In genomic region chr8:74851837-74852236, GRCm38 (mm10) we compare ENCODE assay signal across 11 mouse cellular contexts. TPM values are rescaled to one million over a fixed set of nuclear protein-coding genes. Genes with fewer than 3 reads are reported as not detected.
DNase-seq lines count a peak whose midpoint lies in the region; ATAC-seq lines count a peak whose summit lies in the region.
"Had no signal": no experiment of that assay in that cellular context is flagged by ENCODE, and none has a peak within 500 bp of the region (broad histone marks: within the 10 kb centered on the region; RNA-seq: fewer than 3 reads in every experiment).

No protein-coding gene starts in this region.

- H3K36me3 ChIP-seq in neural tube, embryonic 15.5 days = no peaks in the 10 kb centered on the region
- H3K36me3 ChIP-seq in stomach, embryonic 14.5 days (ENCODE audit: control insufficient read depth, insufficient read depth, low read length) = no peaks in the 10 kb centered on the region
- no peaks in the 10 kb centered on the region for H3K36me3 ChIP-seq in forebrain, embryonic 14.5 days (ENCODE audit: control insufficient read depth, insufficient read depth, low read length)
- H3K36me3 ChIP-seq: embryonic facial prominence, embryonic 12.5 days had no signal

- no peaks in the 10 kb centered on the region for H3K9me3 ChIP-seq in neural tube, embryonic 15.5 days (replicated peaks)
- H3K9me3 ChIP-seq in stomach, embryonic 14.5 days (ENCODE audit: control insufficient read depth, low read depth, low read length) = no peaks in the 10 kb centered on the region
- no peaks in the 10 kb centered on the region for H3K9me3 ChIP-seq in forebrain, embryonic 14.5 days (replicated peaks; ENCODE audit: control insufficient read depth, low read length)
- H3K9me3 ChIP-seq: embryonic facial prominence, embryonic 12.5 days had no signal

- peaks cover 5% of the 10 kb centered on the region for H3K4me1 ChIP-seq in neural tube, embryonic 15.5 days
- H3K4me1 ChIP-seq in stomach, embryonic 14.5 days (ENCODE audit: control insufficient read depth, insufficient read depth, low read length) = no peaks in the 10 kb centered on the region
- H3K4me1 ChIP-seq in forebrain, embryonic 14.5 days (ENCODE audit: control insufficient read depth, insufficient read depth, low read length) = no peaks in the 10 kb centered on the region
- H3K4me1 ChIP-seq: embryonic facial prominence, embryonic 12.5 days had no signal

- intact Hi-C loops in left cerebral cortex, postnatal 14 days (cut with DNase I) = loop anchor here (5.0 to 10.0 kb wide), 4 partner anchors 70 to 1500 kb away; partner anchors contain the start of gene Large1

- H3K4me2 ChIP-seq in neural tube, embryonic 15.5 days = no peak overlapping the region
- no peak overlapping the region for H3K4me2 ChIP-seq in stomach, embryonic 14.5 days (replicated peaks; ENCODE audit: low read depth, low read length)
- H3K4me2 ChIP-seq in forebrain, embryonic 14.5 days (ENCODE audit: low read length) = no peak overlapping the region
- H3K4me2 ChIP-seq: embryonic facial prominence, embryonic 12.5 days had no signal

- DNase-seq in heart, postnatal 4 days = peak; percentile 44
- DNase-seq in heart, adult 8-10 months (ENCODE audit: low spot score) = no peak
- peak; percentile 40 for DNase-seq in neural tube, embryonic 10.5 days (ENCODE audit: extremely low spot score, low spot score)
- peak; percentile 51 for DNase-seq in embryo, embryonic 9.5 days (ENCODE audit: extremely low spot score)
- no peak for DNase-seq in left cerebral cortex, postnatal 14 days (ENCODE audit: low spot score in 2 of 2)
- no peak for DNase-seq in forebrain, embryonic 14.5 days (ENCODE audit: low spot score)
- DNase-seq: gastrocnemius, postnatal 14 days had no signal

- H3K27me3 ChIP-seq in neural tube, embryonic 15.5 days (replicated peaks) = no peaks in the 10 kb centered on the region
- no peaks in the 10 kb centered on the region for H3K27me3 ChIP-seq in stomach, embryonic 14.5 days (ENCODE audit: control insufficient read depth, insufficient read depth, low read length)
- H3K27me3 ChIP-seq in forebrain, embryonic 14.5 days (replicated peaks; ENCODE audit: control insufficient read depth, insufficient read depth, low read length) = no peaks in the 10 kb centered on the region
- H3K27me3 ChIP-seq: embryonic facial prominence, embryonic 12.5 days had no signal

- H3K9ac ChIP-seq in neural tube, embryonic 15.5 days (replicated peaks) = no peak overlapping the region
- H3K9ac ChIP-seq in stomach, embryonic 14.5 days (replicated peaks; ENCODE audit: low read depth, low read length) = no peak overlapping the region
- no peak overlapping the region for H3K9ac ChIP-seq in forebrain, embryonic 14.5 days (ENCODE audit: low read length)
- H3K9ac ChIP-seq: embryonic facial prominence, embryonic 12.5 days had no signal

- ATAC-seq in neural tube, embryonic 15.5 days (ENCODE audit: low FRiP score) = no peak
- peak; percentile 42; the same call in 1 of the 2 replicates for ATAC-seq in stomach, embryonic 14.5 days (ENCODE audit: insufficient number of reproducible peaks, insufficient read depth, low FRiP score, low read depth)
- ATAC-seq in forebrain, embryonic 14.5 days = no peak
- ATAC-seq: lung, postnatal 0 days had no signal

- no peak overlapping the region for H3K27ac ChIP-seq in neural tube, embryonic 15.5 days (replicated peaks)
- no peak overlapping the region for H3K27ac ChIP-seq in stomach, embryonic 14.5 days (ENCODE audit: low read length)
- no peak overlapping the region for H3K27ac ChIP-seq in forebrain, embryonic 14.5 days (ENCODE audit: low read depth, low read length)
- H3K27ac ChIP-seq: embryonic facial prominence, embryonic 12.5 days had no signal

- H3K4me3 ChIP-seq in neural tube, embryonic 15.5 days (replicated peaks) = no peak overlapping the region
- H3K4me3 ChIP-seq in stomach, embryonic 14.5 days (ENCODE audit: low read depth, low read length) = no peak overlapping the region
- H3K4me3 ChIP-seq in forebrain, embryonic 14.5 days (ENCODE audit: low read depth, low read length) = no peak overlapping the region
- H3K4me3 ChIP-seq: embryonic facial prominence, embryonic 12.5 days had no signal

- WGBS in neural tube, embryonic 15.5 days = 41% methylated on average over 3 of the region's 3 CpGs
- WGBS in stomach, embryonic 14.5 days = 2% methylated on average over 3 of the region's 3 CpGs
- 13% methylated on average over 3 of the region's 3 CpGs for WGBS in forebrain, embryonic 14.5 days

RNA-seq across cellular contexts. Expression of gene Isx, which starts 21.1 kb away (rescaled TPM):
- under 1 TPM in 1 of 2 experiments, not detected in 1; 0.29 TPM for total RNA-seq in heart, postnatal 4 days (2021)
- total RNA-seq in heart, adult 8-10 months (2022) = not detected
- polyA plus RNA-seq in neural tube, embryonic 15.5 days (2015; fragmentation: Nextera tagmentation; extraction: Ambion mirVana) = 6.0 TPM in 1 of 2 replicates, not detected in the other
- 4.6 and 5.0 TPM in 2 replicates for polyA plus RNA-seq in stomach, embryonic 14.5 days (2014; fragmentation: Nextera tagmentation; extraction: Ambion mirVana)
- not detected for total RNA-seq in left cerebral cortex, postnatal 14 days (2021)
- not detected in 2 replicates for polyA plus RNA-seq in forebrain, embryonic 14.5 days (2014; fragmentation: Nextera tagmentation; extraction: Ambion mirVana)
- total RNA-seq: gastrocnemius, postnatal 14 days had no signal
- polyA plus RNA-seq: embryonic facial prominence, embryonic 12.5 days; lung, postnatal 0 days had no signal

Comparison
In these comparisons a context has a peak if more than half of its experiments do, and no peak if none do; other contexts are left out.
1. DNase-seq: peak in heart, postnatal 4 days (single experiment), neural tube, embryonic 10.5 days (single experiment) and embryo, embryonic 9.5 days (single experiment); none in heart, adult 8-10 months (single experiment), left cerebral cortex, postnatal 14 days (0 of 2) and forebrain, embryonic 14.5 days (single experiment).